Mouse (Mus musculus) A20 (cell line): ENCODE results near the gene Sp2.

ENCODE experiments used
- DNase-seq: peaks from one replicate; pipeline ENCODE4 v3.0.0-alpha.2; 2011; ENCODE audit warnings: low read depth, low spot score

Sp2 gene

GRCm38 (mm10) chr11:96970341-96970740 lies 12.4 kb downstream of the Sp2 start:
- no peak for DNase-seq

- no peak for DNase-seq
Observed at GRCm38 (mm10) chr11:96969746-96970145, 13.0 kb downstream of the Sp2 start.

- no peak for DNase-seq
Observed at GRCm38 (mm10) chr11:96969280-96969722, 13.5 kb downstream of the Sp2 start.

GRCm38 (mm10) chr11:96968476-96968875 lies 14.3 kb downstream of the Sp2 start:
- no peak for DNase-seq

- peak; percentile 74 for DNase-seq
Observed at GRCm38 (mm10) chr11:96967544-96968269, 15.1 kb downstream of the Sp2 start.

GRCm38 (mm10) chr11:96966914-96967543 lies 15.7 kb downstream of the Sp2 start:
- DNase-seq, result peak; percentile 71

- DNase-seq, result no peak
Observed at GRCm38 (mm10) chr11:96966172-96966571, 16.6 kb downstream of the Sp2 start.

- peak; percentile 81 for DNase-seq
Observed at GRCm38 (mm10) chr11:96963580-96963979, 19.2 kb downstream of the Sp2 start.

- no peak for DNase-seq
Observed at GRCm38 (mm10) chr11:96957061-96957805, 25.5 kb downstream of the Sp2 start.

GRCm38 (mm10) chr11:96956009-96956724 lies 26.6 kb downstream of the Sp2 start:
- DNase-seq, result peak; percentile 31

GRCm38 (mm10) chr11:96955094-96955493 lies 27.7 kb downstream of the Sp2 start:
- no peak for DNase-seq

- DNase-seq, result no peak
Observed at GRCm38 (mm10) chr11:96952896-96953295, 29.9 kb downstream of the Sp2 start.

GRCm38 (mm10) chr11:96952426-96952825 lies 30.3 kb downstream of the Sp2 start:
- DNase-seq, result no peak

- DNase-seq, result peak; percentile 49
Observed at GRCm38 (mm10) chr11:96950767-96951166, 32.0 kb downstream of the Sp2 start.

- no peak for DNase-seq
Observed at GRCm38 (mm10) chr11:96947849-96948248, 34.9 kb downstream of the Sp2 start.

GRCm38 (mm10) chr11:96946498-96946897 lies 36.3 kb downstream of the Sp2 start:
- no peak for DNase-seq

GRCm38 (mm10) chr11:96944844-96945580 lies 37.7 kb downstream of the Sp2 start:
- peak; percentile 59 for DNase-seq

- peak; percentile 95 for DNase-seq
Observed at GRCm38 (mm10) chr11:96943746-96944304, 38.9 kb downstream of the Sp2 start, which contains the start of gene Pnpo. Gene Pnpo (minus strand): TSS chr11:96943986.

- no peak for DNase-seq
Observed at GRCm38 (mm10) chr11:96941989-96942590, 40.7 kb downstream of the Sp2 start.
